Mouse (Mus musculus) heart, embryonic 14.5 days (tissue): Measurements from ENCODE around the gene Nub1. TPM values are rescaled to one million over a fixed set of nuclear protein-coding genes. Genes with fewer than 3 reads are reported as not detected.
A peak's percentile ranks its signal among the peaks of the same experiment; 100 is the strongest.

Source experiments
- ATAC-seq: fragments of 200-750 bp; cut with Nextera tagmentation; 2 replicates; pipeline ENCODE4 v1.8.0; 2017; ENCODE audit warnings: low read depth, moderate TSS enrichment; ENCODE audit not compliant: insufficient number of reproducible peaks, insufficient read depth, low FRiP score
- H3K27ac ChIP-seq, 2 experiments: fragments of 200-500 bp in 1 of 2; fragments of 300-500 bp in 1 of 2; sonication (generic) in 1 of 2; replicated peaks in 1 of 2; 2 replicates each; pipeline ENCODE4 v1.5.1; 2012 to 2014; ENCODE audit warnings: low read depth in 2 of 2, low read length in 2 of 2, control low read depth in 1 of 2, mild to moderate bottlenecking in 1 of 2, mixed read lengths in 1 of 2; ENCODE audit not compliant: control insufficient read depth in 1 of 2, insufficient read depth in 1 of 2
- H3K27me3 ChIP-seq: fragments of 300-500 bp; sonication (generic); 2 replicates; pipeline ENCODE4 v1.6.1; 2014; ENCODE audit warnings: mild to moderate bottlenecking, low read length, control low read depth; ENCODE audit not compliant: control insufficient read depth, insufficient read depth
- H3K36me3 ChIP-seq: fragments of 300-500 bp; sonication (generic); 2 replicates; pipeline ENCODE4 v1.6.1; 2014; ENCODE audit warnings: mild to moderate bottlenecking, control low read depth, low read length, mixed read lengths; ENCODE audit not compliant: control insufficient read depth, insufficient read depth
- H3K4me1 ChIP-seq, 2 experiments: fragments of 200-500 bp in 1 of 2; fragments of 300-500 bp in 1 of 2; sonication (generic) in 1 of 2; 2 replicates each; pipeline ENCODE4 v1.6.1; 2012 to 2014; ENCODE audit warnings: low read length in 2 of 2, control low read depth in 1 of 2, mixed read lengths in 1 of 2; ENCODE audit not compliant: control insufficient read depth in 2 of 2, insufficient read depth in 2 of 2
- H3K4me2 ChIP-seq: fragments of 300-500 bp; sonication (generic); 2 replicates; pipeline ENCODE4 v1.6.1; 2014; ENCODE audit warnings: mild to moderate bottlenecking, low read length
- H3K4me3 ChIP-seq, 2 experiments: fragments of 200-500 bp in 1 of 2; fragments of 300-500 bp in 1 of 2; sonication (generic) in 1 of 2; 2 replicates each; pipeline ENCODE4 v1.5.1; 2012 to 2014; ENCODE audit warnings: low read length in 2 of 2, mild to moderate bottlenecking in 2 of 2, control low read depth in 1 of 2, low read depth in 1 of 2, moderate library complexity in 1 of 2; ENCODE audit not compliant: control insufficient read depth in 1 of 2, insufficient read depth in 1 of 2
- H3K9ac ChIP-seq: fragments of 300-500 bp; sonication (generic); 2 replicates; pipeline ENCODE4 v1.6.1; 2014; ENCODE audit warnings: mild to moderate bottlenecking, low read length
- H3K9me3 ChIP-seq: fragments of 300-500 bp; sonication (generic); 2 replicates; pipeline ENCODE4 v1.6.1; 2016; ENCODE audit warnings: low read length, control low read depth; ENCODE audit not compliant: control insufficient read depth
- WGBS: fragments of 180-500 bp; shearing (Covaris S2); extraction: QIAGEN DNeasy Blood & Tissue Kit; methylation state at CpG from one replicate; pipeline ENCODE4 v1.1.7; 2014; 5-methylcytosine and 5-hydroxymethylcytosine counted together
- polyA plus RNA-seq: library from polyadenylated mRNA; unstranded; fragments of >200 nt; fragmentation: Nextera tagmentation; extraction: Ambion mirVana; gene quantifications from 2 replicates; pipeline ENCODE4 v1.2.1, GENCODE M21; 2014

The Nub1 gene
- polyA plus RNA-seq, 1 experiment from 2014 or later = 28.0 TPM

- Histone ChIP-seq H3K36me3 (peaks cover 99% of the 10 kb centered on the region), H3K9me3 (no peaks in the 10 kb centered on the region), H3K4me2 (no peak overlapping the region), H3K4me3 (no peak overlapping the region), H3K27me3 (no peaks in the 10 kb centered on the region), H3K27ac (no peak overlapping the region), H3K4me1 (no peaks in the 10 kb centered on the region), H3K9ac (no peak overlapping the region)
- WGBS = 84% methylated on average over 8 of the region's 8 CpGs
- ATAC-seq = no peak
These were observed 19.3 kb downstream of the Nub1 start for GRCm38 (mm10) chr5:24704615-24705014.

GRCm38 (mm10) chr5:24709962-24710361, 24.6 kb downstream of the Nub1 start:
- H3K9ac ChIP-seq = no peak overlapping the region
- H3K36me3 ChIP-seq = peaks cover 72% of the 10 kb centered on the region
- no peak overlapping the region for H3K4me3 ChIP-seq
- peaks cover 0 to 2% of the 10 kb centered on the region in 2 experiments; a peak in 1 of 4 replicates for H3K4me1 ChIP-seq
- no peak overlapping the region for H3K27ac ChIP-seq
- 68% methylated on average over 2 of the region's 2 CpGs for WGBS
- H3K27me3 ChIP-seq = no peaks in the 10 kb centered on the region
- H3K4me2 ChIP-seq = no peak overlapping the region
- no peak for ATAC-seq
- peaks cover 6% of the 10 kb centered on the region; the same call in 1 of the 2 replicates for H3K9me3 ChIP-seq

GRCm38 (mm10) chr5:24711615-24712014, 26.3 kb downstream of the Nub1 start:
- Histone ChIP-seq H3K9me3 (peaks cover 6% of the 10 kb centered on the region; the same call in 1 of the 2 replicates), H3K36me3 (peaks cover 56% of the 10 kb centered on the region), H3K9ac (no peak overlapping the region), H3K4me3 (no peak overlapping the region), H3K27me3 (no peaks in the 10 kb centered on the region), H3K4me2 (no peak overlapping the region), H3K4me1 (peaks cover 0 to 2% of the 10 kb centered on the region in 2 experiments; a peak in 1 of 4 replicates), H3K27ac (no peak overlapping the region)
- 91% methylated on average over 6 of the region's 6 CpGs for WGBS
- no peak for ATAC-seq

- no peak overlapping the region for H3K9ac ChIP-seq
- no peak overlapping the region for H3K4me2 ChIP-seq
- peaks cover 40% of the 10 kb centered on the region for H3K36me3 ChIP-seq
- H3K4me1 ChIP-seq = peaks cover 0 to 2% of the 10 kb centered on the region in 2 experiments; a peak in 1 of 4 replicates
- H3K27me3 ChIP-seq = no peaks in the 10 kb centered on the region
- ATAC-seq = peak; percentile 29; the same call in 1 of the 2 replicates
- no peak overlapping the region for H3K27ac ChIP-seq
- WGBS = 59% methylated on average over 2 of the region's 2 CpGs
- H3K4me3 ChIP-seq = no peak overlapping the region
- peaks cover 6% of the 10 kb centered on the region; the same call in 1 of the 2 replicates for H3K9me3 ChIP-seq
These were observed 27.9 kb downstream of the Nub1 start for GRCm38 (mm10) chr5:24713199-24713598.

- H3K27me3 ChIP-seq = no peaks in the 10 kb centered on the region
- WGBS = 74% methylated on average over 6 of the region's 6 CpGs
- ATAC-seq = no peak
These were observed 28.7 kb downstream of the Nub1 start for GRCm38 (mm10) chr5:24713987-24714386.

GRCm38 (mm10) chr5:24718076-24718475, 32.7 kb downstream of the Nub1 start:
- no peaks in the 10 kb centered on the region for H3K36me3 ChIP-seq

More at GRCm38 (mm10) chr5:24713987-24714386, 28.7 kb downstream of the Nub1 start:
- Histone ChIP-seq H3K27ac (no peak overlapping the region), H3K9ac (no peak overlapping the region), H3K4me2 (no peak overlapping the region), H3K9me3 (peaks cover 6% of the 10 kb centered on the region; the same call in 1 of the 2 replicates), H3K4me1 (peaks cover 0 to 2% of the 10 kb centered on the region in 2 experiments; a peak in 1 of 4 replicates), H3K36me3 (peaks cover 32% of the 10 kb centered on the region), H3K4me3 (no peak overlapping the region)

GRCm38 (mm10) chr5:24719852-24720251, 34.5 kb downstream of the Nub1 start:
- Histone ChIP-seq H3K4me3 (no peak overlapping the region), H3K27ac (no peak overlapping the region), H3K4me1 (peaks cover 7 to 10% of the 10 kb centered on the region in 2 experiments; a peak in 3 of 4 replicates), H3K36me3 (no peaks in the 10 kb centered on the region), H3K9ac (no peak overlapping the region), H3K27me3 (no peaks in the 10 kb centered on the region), H3K4me2 (no peak overlapping the region), H3K9me3 (no peaks in the 10 kb centered on the region)
- no peak for ATAC-seq
- 85% methylated on average over 3 of the region's 3 CpGs for WGBS

More at GRCm38 (mm10) chr5:24718076-24718475, 32.7 kb downstream of the Nub1 start:
- Histone ChIP-seq H3K4me3 (no peak overlapping the region), H3K4me1 (peaks cover 0 to 2% of the 10 kb centered on the region in 2 experiments; a peak in 1 of 4 replicates), H3K9me3 (no peaks in the 10 kb centered on the region), H3K27ac (no peak overlapping the region), H3K9ac (no peak overlapping the region), H3K4me2 (no peak overlapping the region), H3K27me3 (no peaks in the 10 kb centered on the region)
- 94% methylated on average over 6 of the region's 6 CpGs for WGBS
- no peak for ATAC-seq
